Mouse (Mus musculus) embryonic facial prominence, embryonic 14.5 days (tissue): ENCODE measurements at regions not wholly inside any gene's neighbourhood (a gene's known extent, or its start where the extent isn't known, plus 50 kb on each side); places are given as distances from the start of the nearest gene placed in this dataset.
A peak's percentile ranks its signal among the peaks of the same experiment; 100 is the strongest.

Experiments
- ATAC-seq: fragments of 200-750 bp; cut with Nextera tagmentation; 2 replicates; pipeline ENCODE4 v1.8.0; 2017; ENCODE audit warnings: low read depth, moderate number of reproducible peaks, moderate TSS enrichment
- DNase-seq: peaks from one replicate; pipeline ENCODE4 v3.0.0-alpha.2; 2015; ENCODE audit warnings: low spot score
- H3K27ac ChIP-seq: fragments of 300-500 bp; sonication (generic); replicated peaks from 2 replicates; pipeline ENCODE4 v1.5.1; 2014; ENCODE audit warnings: low read depth, mild to moderate bottlenecking, low read length, moderate library complexity
- H3K27me3 ChIP-seq: fragments of 300-500 bp; sonication (generic); replicated peaks from 2 replicates; pipeline ENCODE4 v1.6.1; 2014; ENCODE audit warnings: low read length; ENCODE audit not compliant: control insufficient read depth, insufficient read depth
- H3K36me3 ChIP-seq: fragments of 300-500 bp; sonication (generic); 2 replicates; pipeline ENCODE4 v1.6.1; 2014; ENCODE audit warnings: low read length, mixed read lengths; ENCODE audit not compliant: control insufficient read depth, insufficient read depth
- H3K4me1 ChIP-seq: fragments of 300-500 bp; sonication (generic); 2 replicates; pipeline ENCODE4 v1.6.1; 2014; ENCODE audit warnings: antibody characterized with exemption, low read length; ENCODE audit not compliant: control insufficient read depth, insufficient read depth
- H3K4me2 ChIP-seq: fragments of 300-500 bp; sonication (generic); 2 replicates; pipeline ENCODE4 v1.6.1; 2014; ENCODE audit warnings: low read depth, mild to moderate bottlenecking, low read length, moderate library complexity, mixed read lengths
- H3K4me3 ChIP-seq: fragments of 300-500 bp; sonication (generic); 2 replicates; pipeline ENCODE4 v1.5.1; 2014; ENCODE audit warnings: low read depth, mild to moderate bottlenecking, low read length
- H3K9ac ChIP-seq: fragments of 300-500 bp; sonication (generic); 2 replicates; pipeline ENCODE4 v1.6.1; 2014; ENCODE audit warnings: low read depth, mild to moderate bottlenecking, low read length, moderate library complexity, mixed read lengths
- H3K9me3 ChIP-seq: fragments of 300-500 bp; sonication (generic); 2 replicates; pipeline ENCODE4 v1.6.1; 2016; ENCODE audit warnings: low read length; ENCODE audit not compliant: control insufficient read depth
- WGBS: fragments of 180-500 bp; shearing (Covaris S2); extraction: QIAGEN DNeasy Blood & Tissue Kit; methylation state at CpG from one replicate; pipeline ENCODE4 v1.1.7; 2014; 5-methylcytosine and 5-hydroxymethylcytosine counted together

DNA sequence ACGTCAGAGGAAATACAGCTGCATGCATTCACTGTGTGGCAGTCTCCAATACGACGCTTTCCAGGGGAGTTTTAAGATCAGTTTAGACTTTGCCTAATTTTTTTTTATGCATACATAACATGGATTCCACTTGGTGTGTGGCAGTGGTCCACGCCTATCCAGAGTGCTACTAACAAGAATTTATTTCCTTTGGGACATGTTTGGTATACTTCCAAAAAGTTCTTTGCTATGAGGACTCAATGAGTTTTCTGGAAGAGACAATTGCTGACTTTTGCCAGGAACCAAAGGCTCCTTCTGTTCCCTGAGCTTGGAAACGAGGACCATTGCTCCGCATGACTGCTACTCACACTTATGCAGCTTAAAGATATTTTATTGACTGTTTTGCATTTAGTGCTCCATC, 59.2 kb downstream of the Marcks start:
- WGBS = 60% methylated on average over 6 of the region's 6 CpGs
- peak overlapping the region; percentile 58; the same call in 1 of the 2 replicates for H3K27ac ChIP-seq
- no peak for ATAC-seq
- no peak overlapping the region for H3K4me2 ChIP-seq
- no peaks in the 10 kb centered on the region for H3K36me3 ChIP-seq
- no peaks in the 10 kb centered on the region for H3K9me3 ChIP-seq
- no peaks in the 10 kb centered on the region for H3K27me3 ChIP-seq
- peaks cover 12% of the 10 kb centered on the region; the same call in 1 of the 2 replicates for H3K4me1 ChIP-seq
- DNase-seq = peak; percentile 86
- no peak overlapping the region for H3K9ac ChIP-seq
- H3K4me3 ChIP-seq = no peak overlapping the region

DNA sequence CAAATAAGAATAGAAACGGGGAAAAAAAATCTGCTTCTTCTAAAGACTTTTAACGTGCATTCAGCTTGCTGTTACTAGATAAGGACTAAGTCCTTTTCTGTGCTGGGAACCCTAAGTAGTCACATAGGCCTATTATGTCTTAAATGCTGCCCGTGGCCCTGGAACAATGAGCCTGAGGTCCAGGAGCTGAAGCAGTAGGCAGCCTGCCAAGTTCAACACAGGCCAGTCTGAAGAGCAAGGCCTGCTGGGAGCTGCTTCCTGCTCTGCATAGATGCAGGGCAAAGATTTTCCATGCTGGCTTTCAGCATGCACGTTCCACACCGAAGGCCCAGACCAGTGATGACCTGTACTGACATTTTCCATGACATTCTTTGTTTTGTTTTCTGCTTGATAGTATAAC, 60.3 kb downstream of the Marcks start:
- Histone ChIP-seq H3K27me3 (no peaks in the 10 kb centered on the region), H3K9me3 (no peaks in the 10 kb centered on the region), H3K27ac (peak overlapping the region; percentile 58), H3K4me1 (peaks cover 12% of the 10 kb centered on the region; the same call in 1 of the 2 replicates), H3K36me3 (no peaks in the 10 kb centered on the region), H3K4me3 (no peak overlapping the region), H3K9ac (no peak overlapping the region), H3K4me2 (no peak overlapping the region)
- peak; percentile 92 for ATAC-seq
- WGBS = 24% methylated on average over 5 of the region's 5 CpGs
- DNase-seq = peak; percentile 93

DNA sequence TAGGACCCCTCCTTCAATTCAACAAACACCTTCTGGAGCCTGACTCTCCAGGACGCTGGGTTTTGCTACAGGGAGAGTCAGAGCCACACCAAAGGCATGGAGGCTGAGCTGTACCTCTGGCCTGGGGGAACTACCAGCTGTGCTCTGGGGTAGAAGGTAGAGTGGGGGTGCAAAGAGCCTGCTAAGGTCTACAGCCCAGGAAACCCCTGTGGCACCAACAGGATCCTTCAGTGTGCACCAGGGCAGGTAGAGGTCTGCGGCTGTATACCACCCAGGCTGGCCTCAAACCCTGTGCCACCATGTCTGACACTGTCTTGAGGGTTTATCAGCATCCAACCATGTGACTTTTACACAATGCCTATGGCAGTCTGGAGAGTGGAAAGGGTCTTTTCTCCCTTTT, 61.0 kb downstream of the Marcks start:
- Histone ChIP-seq H3K27me3 (no peaks in the 10 kb centered on the region), H3K9ac (no peak overlapping the region), H3K36me3 (no peaks in the 10 kb centered on the region), H3K27ac (peak overlapping the region; percentile 58; the same call in 1 of the 2 replicates), H3K4me2 (no peak overlapping the region), H3K9me3 (no peaks in the 10 kb centered on the region), H3K4me1 (peaks cover 12% of the 10 kb centered on the region; the same call in 1 of the 2 replicates), H3K4me3 (no peak overlapping the region)
- 75% methylated on average over 2 of the region's 2 CpGs for WGBS
- DNase-seq (no peak), ATAC-seq (no peak)

DNA sequence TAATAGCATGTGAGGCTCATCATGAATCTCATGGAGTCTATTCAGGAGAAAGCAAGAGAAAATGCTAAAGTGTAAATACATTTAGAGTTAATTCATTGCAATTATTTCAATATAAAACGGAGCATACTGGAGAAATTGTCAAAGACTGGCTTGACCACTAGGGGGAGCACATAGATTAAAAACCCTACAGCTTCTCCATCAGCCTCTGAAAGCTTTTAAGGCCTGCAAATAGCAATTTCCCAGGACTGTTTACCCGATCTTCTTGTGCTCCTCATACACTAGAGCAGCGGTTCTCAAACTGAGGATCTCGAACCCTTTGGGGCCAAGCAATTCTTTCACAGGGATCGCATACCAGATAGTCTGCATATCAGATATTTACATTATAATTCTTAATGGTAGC, 65.9 kb downstream of the Marcks start:
- ATAC-seq (peak; percentile 63; the same call in 1 of the 2 replicates), DNase-seq (peak; percentile 92)
- Histone ChIP-seq H3K36me3 (no peaks in the 10 kb centered on the region), H3K9ac (no peak overlapping the region), H3K27ac (no peak overlapping the region), H3K9me3 (no peaks in the 10 kb centered on the region), H3K4me1 (0 out of 2 replicates have a peak, but pooled peaks cover 3% of the 10 kb centered on the region), H3K4me2 (no peak overlapping the region), H3K27me3 (no peaks in the 10 kb centered on the region), H3K4me3 (no peak overlapping the region)
- 7% methylated on average over 5 of the region's 5 CpGs for WGBS

DNA sequence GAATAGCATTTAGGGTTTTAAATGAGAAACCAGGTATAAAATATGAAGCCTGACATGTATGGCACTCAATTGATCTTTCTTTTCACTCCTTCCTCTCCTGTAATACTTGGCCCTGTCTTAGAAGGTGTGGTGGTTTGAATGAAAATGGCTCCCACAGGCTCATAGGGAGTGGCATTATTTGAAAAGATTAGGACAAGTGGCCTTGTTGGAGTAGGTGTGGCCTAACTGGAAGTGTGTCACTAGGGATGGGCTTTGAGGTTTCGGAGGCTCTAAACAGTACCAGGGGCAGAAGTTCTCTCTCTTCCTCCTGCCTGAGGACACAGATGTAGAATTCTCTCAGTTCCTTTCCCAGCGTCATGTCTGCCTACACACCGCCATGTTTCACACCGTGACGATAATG, 66.7 kb downstream of the Marcks start:
- no peak overlapping the region for H3K4me3 ChIP-seq
- no peaks in the 10 kb centered on the region for H3K36me3 ChIP-seq
- H3K9me3 ChIP-seq = no peaks in the 10 kb centered on the region
- no peaks in the 10 kb centered on the region for H3K27me3 ChIP-seq
- no peak overlapping the region for H3K4me2 ChIP-seq
- DNase-seq (no peak), ATAC-seq (no peak)
- H3K9ac ChIP-seq = no peak overlapping the region
- H3K4me1 ChIP-seq = no peaks in the 10 kb centered on the region
- WGBS = 96% methylated on average over 5 of the region's 5 CpGs
- no peak overlapping the region for H3K27ac ChIP-seq

DNA sequence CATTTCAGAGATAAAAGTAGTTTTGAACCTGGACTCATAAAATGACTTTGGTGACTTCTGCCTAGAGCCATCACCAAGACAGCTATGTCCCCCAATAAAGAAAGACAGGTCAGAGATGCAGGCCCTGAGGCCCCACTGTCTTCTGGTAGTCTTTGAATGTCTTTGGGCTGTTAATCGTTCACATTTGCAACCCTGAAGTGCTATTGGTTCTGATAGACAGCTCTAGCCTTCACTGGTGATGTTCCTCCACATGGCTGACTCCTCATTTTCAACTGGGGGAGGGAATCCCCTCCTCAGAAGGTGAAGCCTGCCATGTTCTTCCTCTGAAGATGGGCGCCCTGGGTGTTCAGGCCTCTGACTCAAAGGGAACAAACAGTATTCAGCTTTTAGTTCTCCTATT, 67.3 kb downstream of the Marcks start:
- Histone ChIP-seq H3K4me1 (no peaks in the 10 kb centered on the region), H3K9me3 (no peaks in the 10 kb centered on the region), H3K9ac (no peak overlapping the region), H3K27me3 (no peaks in the 10 kb centered on the region), H3K27ac (no peak overlapping the region), H3K4me3 (no peak overlapping the region), H3K36me3 (no peaks in the 10 kb centered on the region), H3K4me2 (no peak overlapping the region)
- 84% methylated on average over 2 of the region's 2 CpGs for WGBS
- ATAC-seq (no peak), DNase-seq (no peak)
